Mouse (Mus musculus): ENCODE data around the gene Tiam1.

GRCm38 (mm10) chr16:90149335-90149734 lies 5.8 kb upstream of the Tiam1 start:
- TF ChIP-seq CTCF (IDR thresholded peaks at IDR 0.05; ENCODE audit: borderline replicate concordance, extremely low read depth, insufficient read depth, insufficient read length) (no peak), POLR2A (IDR thresholded peaks at IDR 0.05; ENCODE audit: borderline replicate concordance, extremely low read depth, insufficient read depth, insufficient read length, poor library complexity, severe bottlenecking) (no peak)

Data from brain, embryonic 14.5 days (tissue).